Mouse (Mus musculus) G1E (cell line): ENCODE data around the gene Upk1b.

Source experiments
- CTCF ChIP-seq: IDR thresholded peaks from 2 replicates; pipeline ENCODE4 v1.5.1; 2012; ENCODE audit warnings: low read depth, low read length, inconsistent platforms, mixed read lengths
- GATA1 ChIP-seq: IDR thresholded peaks from 2 replicates; pipeline ENCODE4 v1.6.1; 2012; ENCODE audit warnings: borderline replicate concordance, low read length, inconsistent platforms, mixed read lengths
- POLR2AphosphoS5 ChIP-seq: IDR thresholded peaks from 2 replicates; pipeline ENCODE4 v1.6.1; 2012; ENCODE audit warnings: low read depth, low read length, inconsistent platforms; ENCODE audit not compliant: insufficient replicate concordance

DNA sequence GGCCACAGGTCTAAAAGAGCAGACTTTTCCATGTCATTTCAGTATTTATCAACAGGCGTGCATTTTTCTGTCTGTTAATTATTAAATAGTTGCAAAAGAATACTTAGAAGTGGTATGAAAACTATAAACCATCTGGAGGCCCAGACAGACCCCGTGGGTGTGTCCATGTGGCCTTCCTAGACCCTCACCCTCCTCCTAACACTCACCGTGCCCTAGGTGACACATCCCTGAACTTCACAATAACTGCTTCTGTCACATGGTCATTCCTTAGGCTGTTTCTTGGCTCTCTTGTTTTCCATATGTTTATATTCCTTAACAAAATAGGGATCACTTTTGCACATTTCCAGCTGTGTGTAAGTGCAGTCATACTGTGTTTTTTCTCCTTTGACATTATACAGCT, 33.5 kb downstream of the Upk1b start:
- TF ChIP-seq CTCF (no peak), GATA1 (no peak), POLR2AphosphoS5 (no peak)
